Mouse (Mus musculus): ENCODE measurements at regions not wholly inside any gene's neighbourhood (a gene's known extent, or its start where the extent isn't known, plus 50 kb on each side); places are given as distances from the start of the nearest gene placed in this dataset.

DNA sequence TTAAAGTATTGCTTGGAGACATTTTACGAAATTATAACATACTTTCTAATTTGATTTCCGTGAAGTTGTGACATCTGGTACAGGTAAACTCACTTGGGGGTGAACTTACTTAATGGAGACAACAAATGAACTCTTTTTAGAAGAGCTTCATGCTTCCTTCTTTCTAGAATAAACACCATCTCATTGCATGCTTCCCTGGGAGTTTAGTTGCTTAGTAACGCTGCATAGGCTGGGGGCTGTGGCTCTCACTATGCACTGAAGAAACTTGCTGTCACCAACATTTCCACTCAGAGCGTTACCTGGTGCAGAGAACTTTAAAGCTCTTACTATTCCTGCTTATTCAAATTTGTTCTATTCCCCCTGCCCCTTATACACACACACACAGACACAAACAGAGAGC, 203.5 kb upstream of the Xrcc4 start:
- DNase-seq (ENCODE audit: low spot score in 2 of 2) = no peak

DNA sequence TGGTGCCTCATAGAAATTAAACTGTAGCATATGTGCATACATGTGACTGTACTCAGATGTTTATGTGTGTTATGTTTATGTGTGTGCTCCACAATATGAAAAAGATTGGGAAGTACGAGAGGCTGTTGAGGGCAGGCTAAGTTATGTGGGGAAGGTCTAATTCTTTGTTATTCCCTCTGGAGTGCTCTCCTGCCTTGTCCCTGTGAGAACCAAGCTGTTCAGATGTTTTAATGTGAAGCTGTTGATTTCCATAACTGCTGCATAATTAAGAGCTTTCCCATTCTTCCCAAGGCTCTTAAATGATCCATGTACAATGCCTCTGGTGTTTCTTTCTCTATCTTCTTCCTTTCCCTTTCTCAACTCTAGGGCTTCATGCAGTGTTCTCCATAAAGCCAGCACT, 202.7 kb upstream of the Xrcc4 start:
- DNase-seq (ENCODE audit: low spot score in 2 of 2) = no peak

DNA sequence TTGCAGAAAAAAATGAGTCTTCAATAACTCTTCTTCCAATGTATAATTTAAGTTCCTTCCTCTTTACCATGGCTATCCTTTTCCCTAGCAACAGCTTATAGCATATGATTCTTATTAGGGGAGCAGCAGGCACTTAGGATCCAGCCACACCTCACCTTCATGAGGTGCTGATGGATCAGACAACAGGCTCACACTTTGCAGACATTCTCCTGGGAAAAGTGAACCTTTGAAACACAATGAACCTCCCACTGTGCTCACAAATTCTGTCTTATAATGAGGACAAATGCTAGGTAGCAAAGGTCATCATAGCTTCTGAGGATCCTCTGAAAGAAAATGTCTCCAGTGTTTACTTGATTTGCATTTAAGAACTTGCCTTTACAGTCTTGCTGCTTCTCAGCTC, 191.6 kb upstream of the Xrcc4 start:
- no peak for DNase-seq (ENCODE audit: low spot score in 2 of 2)

DNA sequence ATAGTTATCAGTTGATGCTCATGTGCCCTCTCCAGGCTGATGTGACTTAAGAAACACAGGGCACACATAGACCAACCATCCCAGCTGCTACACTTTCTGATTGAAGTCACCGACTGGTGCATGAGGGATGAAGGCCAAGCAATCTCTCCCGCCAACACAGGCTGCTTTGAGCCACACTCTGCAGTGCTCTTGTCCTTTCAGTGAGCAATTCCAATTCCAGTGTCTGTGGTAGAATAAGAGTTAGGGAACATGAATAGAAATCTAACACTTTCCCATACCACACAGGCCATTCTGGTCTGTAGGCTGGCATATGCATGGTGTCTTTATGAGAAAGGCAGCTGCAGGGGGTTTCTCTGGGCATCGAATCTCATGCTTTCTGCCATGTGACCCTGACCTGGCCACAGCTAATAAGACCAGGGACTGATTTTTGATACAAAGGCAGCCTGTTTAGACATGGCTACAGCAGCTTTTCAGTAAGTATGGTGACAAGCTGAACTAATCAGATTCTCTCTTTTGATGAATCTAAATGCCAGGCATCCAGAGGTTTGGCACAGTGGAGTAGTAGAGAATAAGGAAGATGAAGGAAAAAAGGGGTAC, 190.5 kb upstream of the Xrcc4 start:
- DNase-seq (ENCODE audit: low spot score in 2 of 2) = peak; percentile 2 to 16

DNA sequence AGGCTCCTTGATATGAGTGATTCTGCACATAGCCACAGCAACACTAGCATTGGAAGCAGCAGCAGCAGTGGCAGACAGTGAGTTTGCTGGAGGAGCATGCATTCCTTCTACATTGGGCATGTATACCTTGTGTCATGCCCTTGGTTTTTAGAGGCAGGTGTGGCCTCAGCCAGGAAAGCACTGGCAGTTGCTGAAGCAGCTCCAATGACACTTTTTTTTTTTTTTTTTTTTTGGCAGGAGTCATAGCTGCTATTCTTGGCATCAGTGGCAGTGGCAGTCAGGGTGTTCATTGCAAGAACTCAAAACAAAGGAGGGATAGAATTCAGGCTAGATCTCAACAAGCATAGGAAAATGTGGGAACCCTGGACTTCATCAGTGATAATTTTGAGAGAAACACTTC, 189.9 kb upstream of the Xrcc4 start:
- DNase-seq (ENCODE audit: low spot score in 2 of 2) = peak; percentile 3

DNA sequence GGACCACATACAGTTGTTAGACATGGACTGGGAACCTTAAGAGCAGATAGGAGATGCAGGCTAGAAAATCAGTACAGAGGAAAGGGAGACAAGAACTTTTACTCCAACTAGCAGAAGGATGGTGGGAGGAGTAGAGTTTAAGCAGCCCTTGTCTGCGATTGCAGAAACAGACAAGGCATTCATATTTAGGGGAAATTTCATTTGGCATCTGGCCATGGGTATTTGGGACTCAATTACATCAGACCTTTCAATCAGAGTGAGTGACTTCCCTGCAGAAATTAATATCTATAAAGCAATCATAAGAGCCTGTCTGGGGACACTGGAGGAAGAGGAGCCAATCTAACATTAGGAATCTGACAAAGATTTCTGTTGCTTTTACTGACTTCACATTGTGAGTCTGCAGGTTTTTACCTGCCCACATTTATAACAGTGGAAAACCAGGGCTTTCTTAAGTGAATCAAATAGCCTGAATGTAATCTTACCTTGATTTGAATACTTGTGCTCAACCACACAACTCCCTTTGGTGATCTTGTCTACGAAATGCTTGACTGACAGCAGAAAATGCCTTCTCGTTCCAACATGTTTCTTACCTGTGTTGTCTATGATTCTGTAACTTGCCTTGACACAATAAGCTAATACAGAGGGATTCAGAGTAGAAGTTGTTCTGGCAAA, 169.8 kb upstream of the Xrcc4 start:
- peak in 1 of 2 experiments; percentile 1 for DNase-seq (ENCODE audit: low spot score in 2 of 2)

DNA sequence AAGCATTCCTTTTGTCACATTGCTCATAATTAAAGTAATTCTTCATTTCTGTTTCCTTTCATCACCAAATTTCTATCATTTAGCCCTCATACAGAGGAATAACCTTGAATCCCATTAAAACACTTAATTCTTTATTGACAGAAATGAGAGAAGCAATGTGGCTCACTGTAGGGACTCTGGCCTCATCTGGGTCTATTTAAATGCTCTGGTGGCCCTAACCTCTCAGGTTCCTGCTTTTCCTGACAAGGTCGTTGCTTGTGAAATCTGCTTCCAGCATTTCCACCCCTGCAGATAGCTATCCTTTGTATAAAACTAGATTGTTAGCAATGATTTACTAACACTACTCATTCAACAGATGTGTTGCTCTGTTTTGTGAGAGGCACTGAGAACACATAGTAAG, 163.6 kb upstream of the Xrcc4 start:
- DNase-seq (ENCODE audit: low spot score in 2 of 2) = no peak

DNA sequence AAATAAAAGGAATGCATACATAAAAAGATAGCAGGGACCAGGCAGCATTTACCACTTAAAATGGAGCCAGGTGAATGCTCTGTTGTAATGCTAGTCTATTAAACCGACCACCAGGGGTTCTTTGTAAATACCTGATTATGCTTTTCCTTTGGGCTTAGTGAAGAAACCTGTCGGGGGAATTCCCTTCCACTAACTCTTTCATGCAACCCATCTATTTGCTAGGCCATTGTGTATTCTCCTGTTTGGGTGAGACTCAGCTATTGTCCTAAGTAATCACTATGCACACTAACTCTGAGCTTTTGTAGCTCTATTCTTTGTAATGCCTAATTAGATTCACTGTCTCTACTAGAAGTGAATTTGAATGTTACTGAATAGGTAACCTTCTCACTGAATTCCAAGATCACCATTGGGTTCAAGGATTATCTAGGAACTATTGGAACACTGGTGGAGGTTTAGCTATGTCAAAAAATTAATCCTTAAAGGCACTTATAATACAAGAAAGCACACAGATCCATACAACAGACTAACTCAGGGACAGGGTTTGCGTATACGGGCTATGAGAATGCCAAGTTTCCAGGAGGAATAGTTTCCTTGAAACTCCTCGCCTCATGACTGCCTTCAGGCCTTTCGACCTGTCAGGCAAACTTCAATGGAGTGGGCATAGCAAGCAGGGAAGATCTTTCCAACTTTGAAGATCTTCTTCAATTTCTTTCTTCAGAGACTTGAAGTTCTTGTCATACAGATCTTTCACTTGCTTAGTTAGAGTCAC, 156.8 kb upstream of the Xrcc4 start:
- DNase-seq (ENCODE audit: low spot score in 2 of 2) = no peak

DNA sequence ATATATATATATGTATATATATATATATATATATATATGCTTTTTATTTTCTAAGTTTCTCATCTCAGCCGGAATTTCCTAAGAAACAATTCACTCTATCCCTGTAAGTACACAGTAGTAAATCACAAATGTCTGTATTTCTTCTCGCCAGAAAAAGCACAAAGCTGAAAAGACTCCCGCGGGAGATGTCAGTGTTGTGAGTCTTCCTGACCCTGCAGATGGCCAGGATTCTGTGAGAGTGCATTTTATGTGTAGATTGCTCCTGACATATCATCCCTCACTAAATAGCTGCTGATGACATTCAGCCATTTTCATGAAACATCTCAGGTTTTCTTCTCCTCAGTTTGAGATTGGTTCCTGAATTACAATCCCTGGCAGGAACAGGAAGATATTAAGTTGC, 148.9 kb upstream of the Xrcc4 start:
- DNase-seq (ENCODE audit: low spot score in 2 of 2) = no peak

DNA sequence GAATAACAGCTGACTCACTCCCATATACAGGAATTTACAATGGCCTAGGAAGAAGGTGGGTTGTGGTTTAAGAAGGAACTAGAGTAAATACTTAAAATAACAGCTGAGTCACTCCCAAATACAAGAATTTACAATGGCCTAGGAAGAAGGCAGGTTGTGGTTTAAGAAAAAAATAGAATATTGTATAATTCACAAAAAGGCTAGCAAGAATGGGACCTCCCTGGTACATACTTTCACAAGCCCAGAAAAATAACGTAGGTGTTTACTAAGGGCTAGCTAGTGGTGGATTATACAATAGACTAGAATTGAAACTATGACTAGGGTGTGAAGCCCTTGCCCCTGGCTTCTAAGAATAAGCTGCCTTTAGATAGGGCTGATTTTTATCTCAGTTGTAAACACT, 144.6 kb upstream of the Xrcc4 start:
- no peak for DNase-seq (ENCODE audit: low spot score in 2 of 2)

DNA sequence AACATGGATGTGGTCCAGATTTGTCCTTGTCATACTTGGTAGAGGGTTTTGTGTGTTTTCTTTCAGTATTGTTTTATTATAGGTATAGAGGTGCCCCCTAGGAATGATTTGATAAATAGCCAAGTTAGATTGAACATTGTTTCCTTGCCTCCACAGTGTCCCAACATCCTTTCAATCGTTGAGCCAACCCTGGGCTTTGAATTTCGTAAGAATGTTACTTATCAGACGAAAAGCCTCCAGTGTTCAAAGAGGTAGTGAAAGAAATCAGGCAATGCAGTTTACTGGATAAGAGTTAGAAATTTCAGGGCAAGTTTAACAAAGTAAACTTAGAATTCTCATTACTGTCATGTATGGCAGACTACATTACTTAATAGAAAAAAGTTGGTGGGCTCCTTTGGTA, 144.2 kb upstream of the Xrcc4 start:
- no peak for DNase-seq (ENCODE audit: low spot score in 2 of 2)

DNA sequence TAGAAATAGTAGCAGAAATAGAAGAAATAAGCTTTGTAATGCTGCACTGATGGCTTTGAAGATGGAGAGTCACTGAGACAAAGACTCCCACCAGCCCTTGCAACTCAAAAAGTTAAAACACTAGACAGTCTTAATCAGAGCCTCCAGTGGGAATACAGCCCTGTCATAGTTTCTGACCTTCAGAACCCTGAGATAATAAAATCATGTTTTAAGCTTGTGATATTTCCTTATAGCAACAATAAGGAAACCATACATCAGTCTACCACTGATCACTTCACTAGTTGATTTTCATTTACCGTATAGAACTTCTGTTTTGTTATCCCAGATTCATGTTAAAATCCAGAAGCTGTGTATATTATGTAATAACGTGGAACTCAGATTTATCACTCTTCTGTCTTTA, 139.7 kb upstream of the Xrcc4 start:
- DNase-seq (ENCODE audit: low spot score in 2 of 2) = no peak

DNA sequence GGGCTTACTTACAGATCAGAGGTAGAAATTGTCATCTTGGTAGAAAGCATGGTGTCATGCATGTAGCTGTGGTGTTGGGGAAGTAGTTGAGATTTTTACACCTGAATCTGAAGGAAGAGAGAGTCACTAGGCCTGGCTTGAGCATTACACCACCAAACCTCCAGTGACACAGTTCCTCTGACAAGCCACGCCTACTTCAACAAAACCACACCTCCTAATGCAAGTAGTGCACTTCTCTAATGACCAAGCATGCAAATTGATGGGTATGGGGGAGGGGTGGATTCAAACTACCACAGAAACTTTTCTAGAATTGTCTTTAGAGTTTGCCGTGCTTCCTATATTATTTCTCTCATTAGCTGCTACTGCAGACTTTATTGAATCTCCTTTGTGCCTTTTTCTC, 136.8 kb upstream of the Xrcc4 start:
- DNase-seq (ENCODE audit: low spot score in 2 of 2) = no peak

DNA sequence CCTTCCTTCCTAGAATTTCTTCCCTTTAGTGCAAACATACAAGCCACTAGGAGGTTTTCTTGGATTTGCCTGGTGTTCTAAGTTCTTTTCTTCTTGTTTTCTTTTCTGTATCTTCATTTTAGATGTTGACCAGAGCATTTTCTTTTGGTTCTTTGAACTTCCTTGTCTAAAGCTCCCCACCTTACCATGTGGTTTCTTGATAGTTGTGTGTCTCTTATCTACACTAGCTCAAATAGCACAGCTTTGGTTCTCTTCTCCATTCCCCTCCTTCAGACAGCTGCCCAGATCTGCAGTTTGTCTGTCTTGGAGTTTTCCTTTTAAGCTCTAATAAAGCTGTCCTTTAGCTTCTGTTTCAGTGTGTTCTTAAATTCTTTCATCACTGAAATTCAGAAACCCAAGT, 123.0 kb upstream of the Xrcc4 start:
- no peak for DNase-seq (ENCODE audit: low spot score in 2 of 2)

DNA sequence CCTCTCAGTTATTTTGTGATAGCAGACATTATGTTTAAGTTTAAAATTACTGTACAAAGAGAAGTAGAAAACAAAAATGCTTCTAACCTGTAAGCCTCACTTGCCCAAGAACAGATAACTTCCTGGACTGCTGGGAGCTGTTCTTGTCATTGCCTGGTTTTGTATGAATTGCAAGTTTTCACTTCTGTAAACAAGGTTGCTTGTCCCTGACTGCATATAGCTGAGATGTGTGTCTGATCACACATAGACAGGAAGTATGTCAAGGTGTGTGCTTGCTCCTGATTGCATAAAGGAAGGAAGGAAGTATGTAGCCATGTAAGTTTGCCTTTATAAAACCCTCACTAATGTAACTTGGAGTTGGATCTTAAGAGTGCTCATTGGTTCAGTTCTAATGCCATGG, 118.5 kb upstream of the Xrcc4 start:
- no peak for DNase-seq (ENCODE audit: low spot score in 2 of 2)
